Mouse (Mus musculus) embryonic facial prominence, embryonic 13.5 days (tissue): ENCODE data around the gene Nkain2. TPM values are rescaled to one million over a fixed set of nuclear protein-coding genes. Genes with fewer than 3 reads are reported as not detected.
A peak's percentile ranks its signal among the peaks of the same experiment; 100 is the strongest.

Experiments
- ATAC-seq: fragments of 200-750 bp; cut with Nextera tagmentation; 2 replicates; pipeline ENCODE4 v1.8.0; 2017; ENCODE audit warnings: low read depth; ENCODE audit not compliant: insufficient number of reproducible peaks, insufficient read depth, low FRiP score, low TSS enrichment
- H3K27ac ChIP-seq: fragments of 300-500 bp; sonication (generic); 2 replicates; pipeline ENCODE4 v1.5.1; 2015; ENCODE audit warnings: moderate library complexity, mild to moderate bottlenecking, inconsistent platforms
- H3K27me3 ChIP-seq: fragments of 300-500 bp; sonication (generic); 2 replicates; pipeline ENCODE4 v1.6.1; 2015; ENCODE audit warnings: mild to moderate bottlenecking, inconsistent platforms
- H3K36me3 ChIP-seq: fragments of 300-500 bp; sonication (generic); 2 replicates; pipeline ENCODE4 v1.6.1; 2015; ENCODE audit warnings: mild to moderate bottlenecking, inconsistent platforms
- H3K4me1 ChIP-seq: fragments of 300-500 bp; sonication (generic); 2 replicates; pipeline ENCODE4 v1.6.1; 2015; ENCODE audit warnings: inconsistent platforms
- H3K4me2 ChIP-seq: fragments of 300-500 bp; sonication (generic); 2 replicates; pipeline ENCODE4 v1.6.1; 2015; ENCODE audit warnings: moderate library complexity, mild to moderate bottlenecking, inconsistent platforms
- H3K4me3 ChIP-seq: fragments of 300-500 bp; sonication (generic); 2 replicates; pipeline ENCODE4 v1.5.1; 2015; ENCODE audit warnings: mild to moderate bottlenecking, inconsistent platforms
- H3K9ac ChIP-seq: fragments of 300-500 bp; sonication (generic); 2 replicates; pipeline ENCODE4 v1.6.1; 2015; ENCODE audit warnings: mild to moderate bottlenecking, inconsistent platforms
- H3K9me3 ChIP-seq: fragments of 300-500 bp; sonication (generic); 2 replicates; pipeline ENCODE4 v1.6.1; 2016; ENCODE audit warnings: inconsistent platforms
- WGBS: fragments of 180-500 bp; shearing (Covaris S2); methylation state at CpG from one replicate; pipeline ENCODE4 v1.1.7; 2015; ENCODE audit warnings: mixed read lengths; 5-methylcytosine and 5-hydroxymethylcytosine counted together
- polyA plus RNA-seq: library from polyadenylated mRNA; unstranded; fragments of >200 nt; fragmentation: Nextera tagmentation; extraction: Ambion mirVana; gene quantifications from 2 replicates; pipeline ENCODE4 v1.2.1, GENCODE M21; 2015

Nkain2 gene
- polyA plus RNA-seq: 0.81 and 1.5 TPM in 2 replicates

DNA sequence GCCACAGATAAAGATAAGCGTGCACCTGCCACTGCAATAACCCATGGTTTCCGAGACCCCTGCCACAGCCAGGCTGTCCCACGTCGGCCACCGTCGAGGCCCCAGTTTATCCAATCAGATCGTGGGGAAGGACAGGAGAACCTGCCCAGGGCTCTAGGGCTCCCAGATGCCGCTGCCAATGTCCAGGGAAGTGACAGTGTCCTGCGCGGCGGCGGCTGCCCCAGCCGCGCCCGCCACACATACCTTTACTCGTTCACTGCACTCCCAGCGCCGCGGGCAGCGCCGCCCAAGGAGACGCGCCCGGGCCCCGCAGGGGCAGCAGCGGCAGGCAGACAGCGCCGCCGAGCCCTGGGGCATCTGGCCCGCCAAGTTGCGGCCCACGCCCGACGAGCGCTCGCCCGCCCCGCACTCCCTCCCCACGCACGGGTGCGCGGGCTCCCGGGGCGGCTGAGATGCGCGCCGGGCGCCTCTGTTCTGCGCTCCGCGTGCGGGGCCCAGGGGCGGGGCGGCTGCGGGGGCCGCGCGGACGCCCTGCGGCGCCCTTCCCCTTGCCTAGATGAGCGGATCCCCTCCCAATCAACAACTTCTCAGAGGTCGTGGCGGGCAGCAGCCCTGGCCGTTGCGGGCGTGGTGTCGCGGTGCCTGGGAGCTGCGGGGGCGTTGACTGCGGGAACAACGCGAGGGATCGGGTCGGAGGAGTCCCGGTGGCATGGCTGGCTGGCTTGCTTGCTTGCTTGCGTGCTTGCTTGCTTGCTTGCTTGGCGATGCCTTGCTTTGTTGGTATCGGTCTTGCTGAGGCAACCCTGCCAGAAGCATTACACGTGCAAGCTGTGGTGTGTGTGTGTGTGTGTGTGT is at the start of gene Nkain2:
Nkain2 (minus strand) TSS at position 811 of the 855 bp plus-strand sequence.
- under 1% methylated on average over 79 of the region's 81 CpGs for WGBS
- Histone ChIP-seq H3K4me2 (peak within 1 kb of the TSS; percentile 98), H3K27me3 (peaks cover 34% of the 10 kb centered on the region), H3K9me3 (no peaks in the 10 kb centered on the region), H3K9ac (peak within 1 kb of the TSS; percentile 80), H3K4me1 (no peaks in the 10 kb centered on the region), H3K27ac (no peak within 1 kb of the TSS), H3K4me3 (peak within 1 kb of the TSS; percentile 69), H3K36me3 (no peaks in the 10 kb centered on the region)
- ATAC-seq: peak; percentile 52; the same call in 1 of the 2 replicates

DNA sequence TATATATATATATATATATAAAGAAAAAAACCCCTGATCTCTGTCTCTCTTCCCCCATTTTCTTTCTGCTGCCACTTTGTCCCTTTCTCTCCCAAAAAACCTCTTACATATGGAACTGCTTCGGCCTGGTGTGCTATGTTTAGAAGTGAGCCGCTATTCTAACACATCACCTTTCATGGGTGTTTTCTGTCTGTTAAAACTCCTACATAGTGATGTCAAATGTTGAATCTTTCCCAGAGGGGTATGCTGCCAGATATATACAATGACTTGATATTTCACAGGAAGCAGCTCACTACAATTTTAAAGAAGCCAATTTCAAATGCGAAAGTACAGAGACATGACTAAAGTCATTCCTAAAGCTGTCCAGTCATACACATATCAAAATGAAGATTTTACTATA is 49.6 kb upstream of the Nkain2 start:
- no peak overlapping the region for H3K9ac ChIP-seq
- 91% methylated on average over 3 of the region's 3 CpGs for WGBS
- H3K9me3 ChIP-seq: no peaks in the 10 kb centered on the region
- H3K36me3 ChIP-seq: no peaks in the 10 kb centered on the region
- H3K27me3 ChIP-seq: no peaks in the 10 kb centered on the region
- no peak for ATAC-seq
- no peak overlapping the region for H3K4me2 ChIP-seq
- H3K27ac ChIP-seq: no peak overlapping the region
- H3K4me3 ChIP-seq: no peak overlapping the region
- no peaks in the 10 kb centered on the region for H3K4me1 ChIP-seq

DNA sequence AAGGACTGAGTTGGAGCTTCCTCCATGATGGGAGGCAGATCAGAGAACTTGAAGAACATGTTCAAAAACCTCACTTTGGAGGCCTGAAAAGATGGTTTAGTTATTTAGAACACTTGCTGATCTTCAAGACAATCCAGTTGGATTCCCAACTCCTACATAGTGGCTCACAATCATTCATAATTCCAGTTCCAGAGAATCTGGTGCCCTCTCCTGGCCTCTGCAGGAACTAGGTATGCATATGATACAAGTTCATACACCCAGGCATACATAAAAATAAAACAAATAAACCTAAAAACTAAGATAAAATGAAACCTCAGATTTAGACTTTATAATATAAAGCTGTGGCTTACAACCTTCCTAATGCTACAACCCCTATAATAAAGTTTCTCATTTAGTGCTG is 4.8 kb upstream of the Nkain2 start:
- Histone ChIP-seq H3K9me3 (no peaks in the 10 kb centered on the region), H3K4me3 (no peak overlapping the region), H3K4me1 (no peaks in the 10 kb centered on the region), H3K27me3 (peaks cover 12% of the 10 kb centered on the region), H3K27ac (no peak overlapping the region), H3K9ac (no peak overlapping the region), H3K4me2 (no peak overlapping the region), H3K36me3 (no peaks in the 10 kb centered on the region)
- no peak for ATAC-seq

DNA sequence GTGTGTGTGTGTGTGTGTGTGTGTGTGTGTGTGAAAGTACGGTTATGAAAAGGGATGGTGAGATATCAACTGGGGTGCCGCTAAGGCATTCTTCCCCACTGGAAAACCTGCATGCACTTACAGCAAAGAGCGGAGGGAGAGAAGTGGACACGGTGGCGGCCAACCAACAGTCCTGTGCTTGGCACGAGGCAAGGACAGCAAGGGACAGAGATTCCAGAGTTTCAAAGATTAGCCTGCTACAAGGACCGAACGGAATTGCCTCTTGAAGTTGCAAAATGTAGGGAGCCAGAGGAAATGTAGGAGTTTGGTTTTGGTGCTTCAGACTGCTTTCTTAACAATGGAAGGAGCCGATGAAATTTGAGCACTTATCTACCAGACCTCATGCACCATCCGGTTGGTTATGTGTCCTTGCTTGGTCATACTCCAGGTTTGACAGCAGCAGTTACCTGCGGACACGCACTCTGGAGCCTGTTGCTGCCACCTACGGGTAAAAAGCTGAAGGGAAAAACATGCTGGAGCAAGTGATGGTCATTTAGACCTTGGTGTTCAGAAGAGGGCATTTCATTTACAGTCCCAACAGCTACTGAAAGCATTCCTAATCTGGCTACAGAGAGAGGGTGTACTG is 357 bp upstream of the Nkain2 start:
- Histone ChIP-seq H3K27me3 (peaks cover 34% of the 10 kb centered on the region), H3K9ac (peak overlapping the region; percentile 80), H3K4me3 (peak overlapping the region; percentile 69), H3K27ac (no peak overlapping the region), H3K36me3 (no peaks in the 10 kb centered on the region), H3K4me1 (no peaks in the 10 kb centered on the region), H3K4me2 (peak overlapping the region; percentile 98), H3K9me3 (no peaks in the 10 kb centered on the region)
- ATAC-seq: no peak
- 3% methylated on average over 13 of the region's 13 CpGs for WGBS

DNA sequence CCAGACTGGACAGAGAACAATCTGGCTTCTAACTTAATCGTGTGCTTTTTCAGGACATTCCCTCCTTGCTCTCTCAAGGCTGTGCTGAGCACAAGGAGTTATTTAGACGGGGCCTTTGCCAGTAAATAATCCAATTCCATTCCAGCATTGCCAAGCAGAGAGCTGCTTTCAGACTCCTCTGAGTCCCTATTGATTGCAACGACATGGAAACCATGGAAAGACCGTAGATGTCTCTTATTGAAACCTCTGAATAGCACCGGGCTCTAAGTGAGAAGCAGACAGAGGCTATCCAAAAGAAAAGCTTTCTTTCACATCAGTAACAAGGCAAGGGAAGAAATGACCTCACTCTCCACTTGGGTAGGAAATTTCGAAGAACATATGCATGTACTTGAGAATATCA is 8.3 kb downstream of the Nkain2 start:
- Histone ChIP-seq H3K9ac (no peak overlapping the region), H3K9me3 (no peaks in the 10 kb centered on the region), H3K4me2 (no peak overlapping the region), H3K27me3 (no peaks in the 10 kb centered on the region), H3K4me1 (no peaks in the 10 kb centered on the region), H3K36me3 (no peaks in the 10 kb centered on the region), H3K4me3 (no peak overlapping the region), H3K27ac (no peak overlapping the region)
- 77% methylated on average over 6 of the region's 6 CpGs for WGBS
- ATAC-seq: no peak

DNA sequence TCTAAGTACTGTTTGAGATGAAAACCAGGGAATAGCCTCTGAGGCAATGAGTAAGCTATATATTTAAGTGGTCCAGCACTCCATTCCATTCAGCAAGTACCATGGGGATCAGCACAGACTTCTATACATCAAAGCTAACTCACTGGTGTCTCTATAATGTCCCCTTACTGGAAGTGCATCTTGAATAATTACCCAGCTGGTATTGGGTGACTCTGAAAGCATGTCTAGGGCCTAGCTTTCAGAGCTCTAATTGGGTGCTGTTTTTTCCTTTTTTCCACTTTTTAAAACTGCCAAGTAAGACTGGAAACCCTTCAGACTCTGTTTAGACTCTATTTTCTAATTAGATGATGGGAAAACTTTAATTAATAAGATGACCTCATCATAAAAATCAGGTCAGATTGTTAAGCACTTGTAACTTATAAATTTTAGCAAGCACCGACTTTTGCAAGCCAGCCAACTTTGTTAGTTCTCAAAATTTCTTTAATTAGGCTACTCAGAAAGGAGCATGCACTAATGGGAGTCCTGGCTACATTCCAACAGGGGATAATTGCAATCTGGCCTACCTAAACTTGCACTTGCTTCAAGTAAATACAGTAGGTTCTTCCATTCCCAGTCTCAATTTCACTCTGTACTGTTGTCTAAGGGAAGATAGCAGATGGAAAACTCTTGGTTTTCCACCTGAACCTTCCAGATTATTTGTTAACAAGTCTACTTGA is 19.4 kb downstream of the Nkain2 start:
- Histone ChIP-seq H3K27ac (no peak overlapping the region), H3K27me3 (no peaks in the 10 kb centered on the region), H3K9me3 (no peaks in the 10 kb centered on the region; the same call in 1 of the 2 replicates), H3K4me3 (no peak overlapping the region), H3K36me3 (no peaks in the 10 kb centered on the region), H3K4me1 (no peaks in the 10 kb centered on the region), H3K4me2 (no peak overlapping the region), H3K9ac (no peak overlapping the region)
- 56% methylated on average over 1 of the region's 1 CpGs for WGBS
- no peak for ATAC-seq

DNA sequence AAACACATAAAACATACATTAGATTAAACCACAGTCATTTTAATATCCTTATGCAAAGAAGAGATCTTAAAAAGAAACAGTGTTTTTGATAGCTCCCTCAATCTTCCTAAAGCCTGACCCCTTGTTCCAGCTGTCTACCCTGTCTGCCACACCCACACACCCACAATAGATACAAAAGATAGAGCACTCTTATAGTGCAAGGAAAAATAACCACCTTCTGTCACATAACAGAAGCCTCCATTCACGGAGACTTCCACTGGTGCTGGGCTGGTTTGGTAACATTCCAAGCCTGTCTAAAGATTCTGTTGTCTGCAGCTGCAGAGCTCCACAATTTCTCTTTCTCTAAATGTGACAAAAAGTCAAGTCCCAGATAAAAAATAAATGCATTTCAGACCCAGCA is 20.7 kb downstream of the Nkain2 start:
- H3K27me3 ChIP-seq: no peaks in the 10 kb centered on the region
- no peak overlapping the region for H3K4me3 ChIP-seq
- no peak overlapping the region for H3K27ac ChIP-seq
- H3K4me2 ChIP-seq: no peak overlapping the region
- no peak for ATAC-seq
- no peaks in the 10 kb centered on the region for H3K4me1 ChIP-seq
- H3K9me3 ChIP-seq: no peaks in the 10 kb centered on the region; the same call in 1 of the 2 replicates
- no peak overlapping the region for H3K9ac ChIP-seq
- WGBS: 20% methylated on average over 1 of the region's 1 CpGs
- H3K36me3 ChIP-seq: no peaks in the 10 kb centered on the region

DNA sequence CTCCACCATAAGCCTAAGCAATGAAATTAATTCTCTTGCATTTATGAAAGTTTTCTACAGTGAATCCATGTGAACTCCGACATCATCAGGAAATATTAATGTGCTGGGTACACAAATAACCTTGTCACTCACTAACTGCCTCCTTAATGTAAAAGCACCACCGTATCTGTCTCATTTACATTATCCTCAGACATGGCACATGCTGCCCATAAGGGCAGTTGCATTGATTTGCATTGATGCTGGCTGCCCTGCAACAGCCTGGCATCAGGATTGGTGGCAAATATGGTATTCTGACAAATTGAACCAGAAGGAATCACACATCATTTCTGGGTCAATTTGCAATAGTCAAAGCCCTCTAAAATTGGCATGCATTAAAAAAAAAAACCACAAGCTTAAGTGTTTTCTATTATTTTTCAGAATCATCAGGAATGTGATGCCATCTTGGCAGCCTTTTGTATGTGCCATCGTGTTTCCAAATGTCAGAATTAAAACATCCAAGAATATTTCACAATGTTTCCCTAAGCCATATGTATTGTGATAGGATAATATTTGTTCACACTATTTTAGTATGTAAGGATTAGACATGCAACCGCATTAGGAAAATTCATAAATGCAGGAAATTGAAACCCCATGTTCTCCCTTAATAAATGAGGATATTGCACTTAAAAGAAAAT is 74.9 kb downstream of the Nkain2 start:
- ATAC-seq: no peak
- Histone ChIP-seq H3K27me3 (no peaks in the 10 kb centered on the region), H3K4me2 (no peak overlapping the region), H3K4me1 (no peaks in the 10 kb centered on the region), H3K9me3 (no peaks in the 10 kb centered on the region), H3K27ac (no peak overlapping the region), H3K9ac (no peak overlapping the region), H3K36me3 (no peaks in the 10 kb centered on the region), H3K4me3 (no peak overlapping the region)
- WGBS: 80% methylated on average over 4 of the region's 4 CpGs

DNA sequence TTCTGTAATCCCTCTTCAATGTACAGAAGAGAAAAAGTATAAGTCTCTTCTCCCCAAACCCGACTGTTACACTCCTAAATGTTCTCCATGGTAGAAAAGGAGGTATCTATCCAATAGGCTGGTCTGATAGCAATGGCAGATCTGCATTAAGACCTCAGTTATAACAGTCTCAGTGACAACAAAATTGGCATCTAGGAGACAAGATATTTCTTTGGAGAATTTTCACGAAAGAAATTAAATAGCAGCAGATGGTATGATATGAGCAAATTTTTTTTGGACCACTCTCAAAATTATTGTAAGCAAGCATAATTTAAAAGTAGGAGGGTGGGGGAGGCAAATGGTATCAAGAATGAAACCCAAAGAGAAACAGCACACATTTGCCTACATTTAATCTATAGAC is 94.0 kb downstream of the Nkain2 start:
- H3K4me1 ChIP-seq: no peaks in the 10 kb centered on the region

DNA sequence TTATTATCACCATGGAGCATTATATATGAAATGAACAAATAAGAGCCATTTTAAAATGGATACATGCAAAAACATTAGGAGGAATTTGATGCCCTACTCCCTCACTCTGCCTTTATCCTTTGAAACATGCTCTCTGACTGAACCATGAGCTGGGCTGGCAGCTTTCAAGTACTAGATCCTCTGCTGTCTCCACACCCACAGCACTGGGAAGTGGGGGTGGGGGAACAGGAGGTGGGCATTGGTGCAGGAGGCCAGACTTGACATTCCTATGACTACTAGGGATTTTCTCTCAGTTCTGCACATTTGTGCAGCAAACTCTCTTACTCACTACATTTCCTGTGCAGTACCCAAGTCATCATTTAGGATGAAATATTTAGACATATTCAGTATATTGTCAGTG is 99.7 kb downstream of the Nkain2 start:
- no peaks in the 10 kb centered on the region for H3K27me3 ChIP-seq
- no peaks in the 10 kb centered on the region for H3K4me1 ChIP-seq
- H3K4me3 ChIP-seq: no peak overlapping the region
- H3K4me2 ChIP-seq: no peak overlapping the region
- no peak for ATAC-seq
- H3K27ac ChIP-seq: no peak overlapping the region
- no peak overlapping the region for H3K9ac ChIP-seq
- H3K9me3 ChIP-seq: no peaks in the 10 kb centered on the region
- H3K36me3 ChIP-seq: no peaks in the 10 kb centered on the region

More for the DNA sequence above, 94.0 kb downstream of the Nkain2 start:
- H3K36me3 ChIP-seq: no peaks in the 10 kb centered on the region
- no peak overlapping the region for H3K4me3 ChIP-seq
- WGBS: 63% methylated on average over 2 of the region's 2 CpGs
- no peaks in the 10 kb centered on the region for H3K27me3 ChIP-seq
- no peak overlapping the region for H3K9ac ChIP-seq
- H3K9me3 ChIP-seq: no peaks in the 10 kb centered on the region
- no peak for ATAC-seq
- H3K4me2 ChIP-seq: no peak overlapping the region
- no peak overlapping the region for H3K27ac ChIP-seq

DNA sequence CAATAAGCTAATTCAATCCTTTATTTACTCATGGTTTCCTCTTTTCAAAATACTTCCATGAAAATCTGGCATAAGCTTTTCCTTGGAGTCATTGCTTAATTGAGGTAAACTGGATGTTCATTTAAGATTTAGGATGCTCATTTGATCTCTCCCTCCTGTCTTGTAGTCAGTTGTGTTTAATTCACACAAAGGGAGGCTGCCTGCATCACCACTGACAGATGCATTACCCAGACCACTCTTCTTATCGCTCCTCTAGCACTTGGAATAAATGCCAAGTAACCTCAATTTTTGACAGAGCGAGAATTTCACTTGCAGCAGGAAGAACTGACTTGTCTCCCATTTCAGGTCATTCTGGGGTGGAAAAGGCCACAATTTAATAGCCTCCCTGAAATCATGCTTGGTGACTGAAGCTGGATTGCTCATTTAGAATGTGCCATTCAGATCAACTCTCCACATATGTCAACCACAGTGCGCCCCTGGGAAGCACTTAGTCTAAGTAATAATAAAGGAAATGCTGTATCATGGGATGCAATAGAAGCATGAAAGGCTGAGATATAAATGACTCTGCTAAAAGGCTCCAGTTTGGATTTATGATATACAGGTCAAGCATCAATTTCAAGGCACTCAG is 107.4 kb downstream of the Nkain2 start:
- ATAC-seq: no peak
- Histone ChIP-seq H3K9ac (no peak overlapping the region), H3K36me3 (no peaks in the 10 kb centered on the region), H3K27me3 (no peaks in the 10 kb centered on the region), H3K4me3 (no peak overlapping the region), H3K4me2 (no peak overlapping the region), H3K9me3 (no peaks in the 10 kb centered on the region), H3K4me1 (no peaks in the 10 kb centered on the region), H3K27ac (no peak overlapping the region)
- 83% methylated on average over 3 of the region's 3 CpGs for WGBS
